9 mouse cellular contexts compared by ENCODE assay signal in the genomic region with DNA sequence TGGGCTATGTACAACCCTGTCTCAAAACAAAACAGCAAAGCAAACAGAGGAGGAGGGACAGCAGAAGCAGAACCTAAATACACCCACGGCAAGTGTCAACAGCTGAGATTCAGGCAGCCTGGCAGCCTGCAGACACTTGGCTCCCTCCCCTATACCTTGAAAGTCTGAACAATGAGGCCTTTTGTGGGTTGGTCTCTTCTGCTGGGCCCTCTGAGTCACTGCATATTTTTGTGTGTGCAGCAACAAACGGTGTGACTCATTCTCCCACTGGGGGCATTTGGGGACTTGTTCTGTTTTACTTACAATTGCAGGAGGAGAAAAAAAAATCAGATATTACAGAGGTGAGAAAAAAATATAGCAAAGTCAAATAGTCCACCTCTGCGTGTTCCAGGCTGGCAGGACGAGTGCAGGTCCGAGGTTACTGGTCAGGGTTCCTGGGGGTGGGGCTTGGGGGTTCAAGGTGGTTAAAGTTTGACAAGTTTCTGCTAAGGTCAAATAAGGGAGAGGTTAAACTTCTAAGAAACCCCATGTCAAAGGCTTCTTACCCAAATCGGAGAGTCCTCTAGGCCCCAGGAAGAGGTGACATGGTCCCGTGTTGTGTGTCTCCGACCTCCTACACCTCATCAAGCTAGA.
DNase-seq lines count a peak whose midpoint lies in the region; ATAC-seq and TF ChIP-seq lines count a peak whose summit lies in the region.
"Had no signal": no experiment of that assay in that cellular context is flagged by ENCODE, and none has a peak within 500 bp of the region (broad histone marks: within the 10 kb centered on the region; RNA-seq: fewer than 3 reads in every experiment).

No protein-coding gene starts in this region.

- no peak overlapping the region for H3K27ac ChIP-seq in layer of hippocampus, adult 2 months
- peak overlapping the region; percentile 37 for H3K27ac ChIP-seq in embryonic fibroblast, embryonic 13.5 days (ENCODE audit: insufficient read depth, low read length)
- no peak overlapping the region for H3K27ac ChIP-seq in limb, embryonic 13.5 days
- no peak overlapping the region for H3K27ac ChIP-seq in neural tube, embryonic 15.5 days (replicated peaks)

- DNase-seq in layer of hippocampus, adult 2 months (ENCODE audit: low spot score in 2 of 2): peak; percentile 16 to 55
- DNase-seq in layer of hippocampus, postnatal 10 days (ENCODE audit: low spot score in 2 of 2): no peak
- DNase-seq in adipocyte (ENCODE audit: low spot score): peak; percentile 44

- ATAC-seq in limb, embryonic 13.5 days (ENCODE audit: low FRiP score, low read depth): no peak
- ATAC-seq in erythroblast, adult 5-6 weeks (replicated peaks; ENCODE audit: low FRiP score, poor library complexity, severe bottlenecking): no peak
- ATAC-seq in megakaryocyte progenitor cell, adult 5-6 weeks (replicated peaks; ENCODE audit: poor library complexity): no peak
- ATAC-seq in neural tube, embryonic 15.5 days (ENCODE audit: low FRiP score): no peak

- no peaks in the 10 kb centered on the region for H3K9me3 ChIP-seq in limb, embryonic 13.5 days
- H3K9me3 ChIP-seq in neural tube, embryonic 15.5 days (replicated peaks): no peaks in the 10 kb centered on the region

- no peak for TF ChIP-seq CTCF in layer of hippocampus, adult 2 months (conservative IDR thresholded peaks at IDR 0.05)
- TF ChIP-seq CTCF in embryonic fibroblast, embryonic 13.5 days (IDR thresholded peaks at IDR 0.05; ENCODE audit: borderline replicate concordance, insufficient read depth, low read length): no peak

- H3K4me2 ChIP-seq in limb, embryonic 13.5 days (replicated peaks): no peak overlapping the region
- no peak overlapping the region for H3K4me2 ChIP-seq in neural tube, embryonic 15.5 days

- WGBS in limb, embryonic 13.5 days: 69% methylated on average over 8 of the region's 8 CpGs
- 73% methylated on average over 8 of the region's 8 CpGs for WGBS in neural tube, embryonic 15.5 days

- H3K9ac ChIP-seq in limb, embryonic 13.5 days: peak overlapping the region; percentile 25; the same call in 1 of the 2 replicates
- H3K9ac ChIP-seq in neural tube, embryonic 15.5 days (replicated peaks): no peak overlapping the region

- H3K27me3 ChIP-seq in limb, embryonic 13.5 days: no peaks in the 10 kb centered on the region
- H3K27me3 ChIP-seq in neural tube, embryonic 15.5 days (replicated peaks): no peaks in the 10 kb centered on the region
- H3K27me3 ChIP-seq: megakaryocyte, embryonic 14.5 days had no signal

- no peak for TF ChIP-seq POLR2A in embryonic fibroblast, embryonic 13.5 days (IDR thresholded peaks at IDR 0.05; ENCODE audit: low read depth, low read length)

- peaks cover 6% of the 10 kb centered on the region; the same call in 1 of the 2 replicates for H3K4me1 ChIP-seq in embryonic fibroblast, embryonic 13.5 days (ENCODE audit: control insufficient read depth, insufficient read depth, low read length)
- H3K4me1 ChIP-seq in limb, embryonic 13.5 days: 0 out of 2 replicates have a peak, but pooled peaks cover 4% of the 10 kb centered on the region
- H3K4me1 ChIP-seq in neural tube, embryonic 15.5 days: peaks cover 23% of the 10 kb centered on the region
- H3K4me1 ChIP-seq: megakaryocyte, embryonic 14.5 days had no signal

- H3K4me3 ChIP-seq in layer of hippocampus, adult 2 months: no peak overlapping the region
- no peak overlapping the region for H3K4me3 ChIP-seq in embryonic fibroblast, embryonic 13.5 days (ENCODE audit: insufficient read depth, low read length)
- H3K4me3 ChIP-seq in limb, embryonic 13.5 days: no peak overlapping the region
- H3K4me3 ChIP-seq in neural tube, embryonic 15.5 days (replicated peaks): no peak overlapping the region
- H3K4me3 ChIP-seq: megakaryocyte, embryonic 14.5 days had no signal

- H3K36me3 ChIP-seq in limb, embryonic 13.5 days: no peaks in the 10 kb centered on the region
- no peaks in the 10 kb centered on the region for H3K36me3 ChIP-seq in neural tube, embryonic 15.5 days

Comparison
In these comparisons a context has a peak if more than half of its experiments do, and no peak if none do; other contexts are left out.
1. DNase-seq: peak in layer of hippocampus, adult 2 months (2 of 2) and adipocyte (single experiment); none in layer of hippocampus, postnatal 10 days (0 of 2).